Mouse (Mus musculus) left cerebral cortex, adult 18-20 months (tissue): Measurements from ENCODE around the gene Trmt44. TPM values are rescaled to one million over a fixed set of nuclear protein-coding genes. Genes with fewer than 3 reads are reported as not detected.

Experiments used
- DNase-seq, 2 experiments: peaks; one replicate each; pipeline ENCODE4 v3.0.0; 2021 to 2022; ENCODE audit warnings: low spot score in 2 of 2, mixed read lengths in 1 of 2
- total RNA-seq, 2 experiments: library from RNA; stranded (reverse); gene quantifications; 2 replicates each; pipeline ENCODE4 v1.2.3; 2021

Trmt44 gene
- total RNA-seq, 2 experiments from 2014 or later, result 9.0 to 9.7 TPM

DNA sequence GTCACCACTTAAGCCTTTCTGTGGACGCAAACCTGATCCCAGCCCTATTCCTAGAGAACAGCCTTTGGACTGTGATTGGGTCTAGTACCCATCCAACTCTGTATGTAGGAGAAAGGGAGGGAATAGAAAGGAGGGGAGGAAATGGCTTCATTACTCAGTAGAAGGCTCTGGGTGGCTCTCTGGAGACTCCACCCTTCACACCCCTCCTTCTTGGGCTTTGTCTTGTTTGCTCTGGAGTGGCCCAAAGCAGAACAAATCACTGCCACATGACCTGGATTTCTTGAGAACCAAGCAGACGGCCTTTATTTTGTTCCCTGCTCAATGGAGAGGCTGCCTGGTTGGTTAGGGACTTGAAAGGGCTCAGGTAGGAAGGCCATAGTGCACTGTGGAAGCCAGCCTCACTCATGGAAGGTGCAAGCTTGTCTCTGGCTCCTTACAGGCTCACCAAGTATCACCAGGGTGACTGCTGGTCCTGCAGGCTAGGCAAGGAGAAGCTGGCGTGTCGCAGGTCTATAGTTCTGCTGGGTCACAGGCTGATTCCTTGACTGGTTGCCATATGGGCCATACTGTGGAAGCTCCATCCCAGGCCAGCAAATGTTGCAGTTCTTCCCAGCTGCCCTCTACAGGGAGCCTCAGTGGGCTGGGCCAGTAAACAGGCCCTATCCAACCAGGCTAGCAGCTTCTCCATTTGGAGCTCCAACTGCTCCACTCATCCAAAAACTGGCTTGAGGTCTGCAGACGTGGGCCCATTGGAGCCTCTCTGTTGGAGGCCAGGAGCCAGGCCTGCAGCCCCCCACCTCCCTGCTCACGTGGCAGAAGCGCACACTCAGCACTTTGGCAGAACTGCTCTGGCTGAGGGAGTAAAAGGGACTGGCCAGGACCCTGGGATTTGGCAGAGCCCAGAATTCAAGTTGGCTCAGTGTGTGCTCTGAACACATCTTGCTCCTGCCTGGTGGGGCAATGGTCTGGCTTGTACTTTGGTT, 22.7 kb downstream of the Trmt44 start:
- DNase-seq, result no peak

GRCm38 (mm10) chr5:35546127-35546526, 28.7 kb downstream of the Trmt44 start:
- DNase-seq, result no peak

GRCm38 (mm10) chr5:35541059-35541790, 33.6 kb downstream of the Trmt44 start:
- DNase-seq, result no peak

DNA sequence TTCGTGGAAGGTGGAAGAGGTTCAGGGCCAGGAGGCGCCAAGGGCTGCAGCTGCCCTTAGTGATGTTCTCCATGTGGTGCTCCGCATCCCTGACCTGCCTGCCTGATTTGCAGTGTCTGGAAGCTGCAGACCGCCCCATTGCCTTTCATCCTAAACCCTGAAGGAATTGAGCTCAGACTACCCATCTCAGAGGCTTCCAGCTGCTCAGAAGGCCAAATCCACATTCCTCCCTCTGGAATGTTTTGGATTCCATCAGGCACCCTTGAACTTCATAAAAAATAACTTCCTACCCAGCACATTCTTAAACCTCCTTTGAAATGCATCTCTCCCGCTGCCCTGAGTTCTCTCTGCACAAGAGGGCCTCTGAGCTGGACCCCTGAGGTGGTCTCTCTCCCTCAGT, 34.3 kb downstream of the Trmt44 start:
- DNase-seq, result no peak

GRCm38 (mm10) chr5:35539576-35539975, 35.3 kb downstream of the Trmt44 start:
- no peak for DNase-seq

DNA sequence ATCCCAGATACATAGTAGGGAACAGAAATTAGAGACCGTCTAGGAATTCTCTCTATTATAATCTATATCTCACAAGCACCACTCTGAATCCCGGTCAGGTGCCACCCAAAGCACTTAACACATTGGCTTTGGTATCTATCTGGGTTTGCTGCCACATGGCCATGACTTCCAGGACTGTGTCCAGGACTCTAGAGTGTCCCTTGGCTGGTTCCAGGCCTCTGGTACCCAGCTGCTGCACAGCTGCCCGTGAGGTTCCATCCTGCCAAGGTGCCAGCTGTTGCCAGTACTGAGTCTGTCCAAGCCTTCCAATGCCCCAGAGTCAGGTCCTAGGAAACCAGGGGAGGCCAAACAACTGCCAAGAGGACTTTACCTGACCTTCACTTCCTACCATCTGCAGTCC, 36.8 kb downstream of the Trmt44 start:
- no peak for DNase-seq

- no peak for DNase-seq
These were observed 37.4 kb downstream of the Trmt44 start for GRCm38 (mm10) chr5:35537474-35537873.

DNA sequence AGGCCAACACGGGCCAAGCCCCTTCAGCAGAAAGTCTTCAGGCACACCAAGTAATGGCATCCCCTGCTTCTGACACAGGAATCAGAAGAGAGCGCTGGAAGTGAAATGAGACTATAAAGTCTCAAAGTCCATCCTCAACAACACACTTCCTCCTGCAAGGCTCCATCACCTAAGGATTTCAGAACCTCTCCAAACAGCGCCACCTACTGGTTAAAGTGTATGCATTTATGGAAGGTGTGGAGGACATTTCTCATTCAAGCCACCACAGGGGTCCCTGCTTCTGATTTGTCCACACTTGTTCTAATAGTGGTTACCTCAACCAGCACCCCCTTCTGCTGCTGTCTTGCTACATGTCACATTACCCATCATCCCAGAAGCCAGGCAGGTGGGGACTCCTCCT, 38.6 kb downstream of the Trmt44 start:
- no peak for DNase-seq

DNA sequence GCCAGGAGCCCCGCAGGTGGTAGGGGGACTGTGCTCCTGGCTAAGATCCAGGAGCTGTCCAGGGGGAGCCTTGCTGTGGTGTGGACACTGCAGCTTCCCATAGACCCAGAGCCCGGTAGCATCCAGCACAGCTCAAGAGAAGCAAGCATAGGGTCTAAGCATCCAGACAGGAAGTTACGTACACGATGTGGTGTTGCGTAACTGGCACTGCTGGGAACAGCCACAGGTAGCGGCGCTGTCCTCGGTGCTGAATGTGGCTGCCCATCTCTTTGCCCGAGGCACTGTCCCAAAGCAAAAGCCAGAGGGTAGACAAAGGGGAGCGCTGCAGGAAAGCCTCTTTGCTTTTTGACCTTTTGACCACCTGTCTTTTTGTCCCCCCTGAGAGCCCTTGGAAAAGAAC, 43.3 kb downstream of the Trmt44 start:
- no peak for DNase-seq

DNA sequence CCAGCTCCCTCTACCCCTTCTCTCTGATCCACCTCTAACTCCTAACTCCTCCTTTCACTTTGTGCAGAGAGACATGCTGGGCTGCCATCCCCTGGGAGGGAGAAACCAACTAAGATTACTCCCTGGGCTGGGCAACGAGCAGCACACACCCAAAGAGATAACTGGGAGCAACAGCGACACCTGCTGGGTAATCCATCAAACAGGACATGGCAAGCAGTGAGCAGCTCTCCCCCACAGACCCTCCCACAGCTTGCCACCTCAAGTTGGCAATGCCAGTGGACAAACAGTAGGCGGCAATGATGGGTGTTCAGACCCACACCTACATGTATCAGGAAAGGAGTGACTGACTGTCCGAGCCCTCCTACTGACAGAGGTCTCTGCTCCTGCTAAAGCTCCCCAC, 44.4 kb downstream of the Trmt44 start:
- peak; percentile 57 to 67 for DNase-seq

DNA sequence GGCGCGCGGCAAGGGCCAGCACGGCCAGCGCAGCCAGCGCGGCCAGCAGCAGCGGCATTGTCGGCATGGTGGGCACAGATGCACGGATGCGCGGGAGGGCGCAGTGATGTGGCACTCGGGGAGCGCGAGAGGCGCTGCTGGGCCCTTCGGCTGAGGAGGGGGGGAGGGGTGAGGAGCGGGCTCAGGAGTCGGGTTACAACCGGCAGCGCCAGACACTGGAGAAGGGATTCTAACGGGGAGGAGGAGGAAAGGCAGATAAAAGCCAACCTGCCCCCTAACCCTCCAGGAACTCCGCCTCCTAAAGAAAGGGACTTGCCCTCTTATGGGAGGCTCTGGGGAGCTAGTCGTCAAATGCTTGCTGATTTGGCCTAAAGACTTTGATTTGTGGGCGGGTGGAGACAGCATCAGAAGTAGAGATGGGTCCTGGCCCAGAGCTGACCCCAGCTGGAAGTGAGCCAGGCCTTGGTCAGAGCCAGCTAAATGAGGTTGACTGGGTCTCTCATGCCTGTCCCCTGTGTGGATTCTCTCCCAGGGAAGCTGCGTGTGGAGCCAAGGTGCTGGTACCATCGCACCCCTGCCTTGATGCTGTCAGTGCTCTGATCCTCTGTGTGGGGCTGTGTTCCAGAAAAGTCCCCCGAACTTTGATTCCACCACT, 49.3 kb downstream of the Trmt44 start, which contains the start of gene Cpz:
Cpz (minus strand) TSS at position 230 of the 655 bp plus-strand sequence.
- DNase-seq, result peak in 1 of 2 experiments; percentile 17

- DNase-seq, result no peak
These were observed 50.5 kb downstream of the Trmt44 start for GRCm38 (mm10) chr5:35524381-35524780.

DNA sequence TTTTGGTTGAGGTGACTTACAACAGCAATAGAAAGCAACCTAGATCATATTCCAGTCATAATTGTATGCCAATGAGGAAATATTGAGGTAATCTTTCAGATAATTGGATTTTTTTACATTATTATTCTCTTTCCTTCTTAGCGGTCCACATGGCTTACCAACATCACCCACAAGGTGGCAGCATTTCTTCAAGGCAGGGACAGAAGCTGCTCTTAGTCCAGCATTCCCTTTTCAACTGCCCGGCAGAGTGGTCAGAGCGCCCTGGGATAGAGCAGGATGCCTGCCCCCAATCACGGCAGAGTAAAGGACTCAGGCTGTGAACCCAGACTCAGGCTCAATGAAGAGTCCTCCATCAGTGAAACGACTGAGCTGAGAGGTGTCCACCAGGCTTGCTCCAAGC, 51.1 kb downstream of the Trmt44 start:
- DNase-seq, result peak; percentile 73 to 82

- peak in 1 of 2 experiments; percentile 14 for DNase-seq
These were observed 58.1 kb downstream of the Trmt44 start for GRCm38 (mm10) chr5:35516781-35517180.

- DNase-seq, result peak; percentile 57 to 73
These were observed 64.3 kb downstream of the Trmt44 start for GRCm38 (mm10) chr5:35510589-35510988.

Other genes starting within 250 kb of the Trmt44 start
- not detected for gene Hmx1, start 186.0 kb downstream of the Trmt44 start, total RNA-seq
- gene Cpz, start 49.4 kb downstream of the Trmt44 start, total RNA-seq, result under 1 TPM; 0.14 to 0.93 TPM
- gene Acox3, start 8.0 kb upstream of the Trmt44 start, total RNA-seq, result 10 to 100 TPM; 30.1 to 33.1 TPM
- 1 to 10 TPM; 5.0 to 7.4 TPM for gene Htra3, start 104.7 kb upstream of the Trmt44 start, total RNA-seq
- 1 to 10 TPM; 2.4 to 2.6 TPM for gene Sh3tc1, start 164.9 kb upstream of the Trmt44 start, total RNA-seq
- gene Ablim2, start 182.8 kb upstream of the Trmt44 start, total RNA-seq, result 100 to 1,000 TPM; 168 to 215 TPM